8 mouse cellular contexts compared by ENCODE assay signal in genomic region chr1:193382841-193383462, GRCm38 (mm10). TPM values are rescaled to one million over a fixed set of nuclear protein-coding genes. Genes with fewer than 3 reads are reported as not detected.
A peak's percentile ranks its signal among the peaks of the same experiment; 100 is the strongest.
DNase-seq lines count a peak whose midpoint lies in the region; ATAC-seq and TF ChIP-seq lines count a peak whose summit lies in the region.

No protein-coding gene starts in this region.

- 4% methylated on average over 8 of the region's 8 CpGs for WGBS in embryonic facial prominence, embryonic 11.5 days
- WGBS in limb, embryonic 10.5 days = 8% methylated on average over 8 of the region's 8 CpGs
- WGBS in midbrain, embryonic 11.5 days = 8% methylated on average over 8 of the region's 8 CpGs

- peak overlapping the region; percentile 53 for H3K4me2 ChIP-seq in embryonic facial prominence, embryonic 11.5 days (ENCODE audit: low read depth, low read length)
- peak overlapping the region; percentile 53 for H3K4me2 ChIP-seq in midbrain, embryonic 11.5 days

- H3K27me3 ChIP-seq in embryonic facial prominence, embryonic 11.5 days (ENCODE audit: control insufficient read depth, insufficient read depth, low read length) = no peaks in the 10 kb centered on the region
- H3K27me3 ChIP-seq in limb, embryonic 10.5 days (ENCODE audit: low read depth, poor library complexity, severe bottlenecking) = no peaks in the 10 kb centered on the region
- no peaks in the 10 kb centered on the region for H3K27me3 ChIP-seq in midbrain, embryonic 11.5 days (ENCODE audit: control insufficient read depth, insufficient read depth, low read length)
- H3K27me3 ChIP-seq in testis, adult 2 months (ENCODE audit: control insufficient read depth, insufficient read depth, low read length) = no peaks in the 10 kb centered on the region

- TF ChIP-seq POLR2A in testis, adult 2 months (IDR thresholded peaks at IDR 0.05; ENCODE audit: control insufficient read depth, low read depth, low read length) = no peak

- ATAC-seq in embryonic facial prominence, embryonic 11.5 days (replicated peaks; ENCODE audit: insufficient number of reproducible peaks, low FRiP score, low TSS enrichment, low read depth) = 0 out of 2 replicates have a peak, but pooled peaks have one; percentile 23
- peak; percentile 76 to 85 for ATAC-seq in hematopoietic stem cell, adult 5-6 weeks (replicated peaks in 1 of 2; ENCODE audit: insufficient read depth in 1 of 2, low FRiP score in 2 of 2, low TSS enrichment in 1 of 2, low read depth in 1 of 2, poor library complexity in 2 of 2, severe bottlenecking in 2 of 2)
- ATAC-seq in midbrain, embryonic 11.5 days (ENCODE audit: low FRiP score) = peak; percentile 72

- TF ChIP-seq CTCF in gastrocnemius, adult 2 months (IDR thresholded peaks at IDR 0.05) = peak; percentile 75
- TF ChIP-seq CTCF in testis, adult 2 months (IDR thresholded peaks at IDR 0.05; ENCODE audit: control insufficient read depth, insufficient read depth, insufficient replicate concordance, low read depth, low read length) = peak; percentile 48; the same call in 1 of the 2 replicates

- intact Hi-C loops in gastrocnemius, adult 2 months (cut with DNase I) = loop anchor here (10.0 kb wide), 1 partner anchor 202 kb away; no protein-coding TSS in a partner anchor
- intact Hi-C loops in gastrocnemius, postnatal 36 days (cut with DNase I) = loop anchor here (10.0 kb wide), 1 partner anchor 322 kb away; no protein-coding TSS in a partner anchor

- H3K9ac ChIP-seq in embryonic facial prominence, embryonic 11.5 days (replicated peaks; ENCODE audit: low read length) = peak overlapping the region; percentile 39
- peak overlapping the region; percentile 51 for H3K9ac ChIP-seq in midbrain, embryonic 11.5 days (ENCODE audit: low read length)

- H3K4me1 ChIP-seq in embryonic facial prominence, embryonic 11.5 days (ENCODE audit: control insufficient read depth, insufficient read depth, low read length) = peaks cover 2% of the 10 kb centered on the region
- H3K4me1 ChIP-seq in limb, embryonic 10.5 days = peaks cover 43% of the 10 kb centered on the region
- peaks cover 6% of the 10 kb centered on the region for H3K4me1 ChIP-seq in midbrain, embryonic 11.5 days (ENCODE audit: control insufficient read depth, insufficient read depth, low read length)
- peaks cover 2% of the 10 kb centered on the region; the same call in 1 of the 2 replicates for H3K4me1 ChIP-seq in testis, adult 2 months (ENCODE audit: control insufficient read depth, insufficient read depth, low read length)

- H3K27ac ChIP-seq in gastrocnemius, adult 2 months = no peak overlapping the region
- no peak overlapping the region for H3K27ac ChIP-seq in embryonic facial prominence, embryonic 11.5 days (replicated peaks; ENCODE audit: low read depth, low read length)
- peak overlapping the region; percentile 83 for H3K27ac ChIP-seq in limb, embryonic 10.5 days
- no peak overlapping the region for H3K27ac ChIP-seq in midbrain, embryonic 11.5 days (ENCODE audit: low read depth, low read length)
- H3K27ac ChIP-seq in testis, adult 2 months (ENCODE audit: control insufficient read depth, insufficient read depth, low read depth, low read length) = no peak overlapping the region

- H3K36me3 ChIP-seq in embryonic facial prominence, embryonic 11.5 days (replicated peaks; ENCODE audit: control insufficient read depth, insufficient read depth, low read depth, low read length) = no peaks in the 10 kb centered on the region
- H3K36me3 ChIP-seq in limb, embryonic 10.5 days = no peaks in the 10 kb centered on the region
- H3K36me3 ChIP-seq in midbrain, embryonic 11.5 days (ENCODE audit: control insufficient read depth, insufficient read depth, low read length) = no peaks in the 10 kb centered on the region
- H3K36me3 ChIP-seq in testis, adult 2 months (ENCODE audit: control insufficient read depth, insufficient read depth, low read length) = no peaks in the 10 kb centered on the region

- H3K4me3 ChIP-seq in gastrocnemius, adult 2 months = peak overlapping the region; percentile 43
- H3K4me3 ChIP-seq in embryonic facial prominence, embryonic 11.5 days (ENCODE audit: low read depth, low read length) = peak overlapping the region; percentile 36
- H3K4me3 ChIP-seq in limb, embryonic 10.5 days = peak overlapping the region; percentile 53
- H3K4me3 ChIP-seq in midbrain, embryonic 11.5 days (ENCODE audit: low read depth, low read length) = peak overlapping the region; percentile 28
- H3K4me3 ChIP-seq in testis, adult 2 months (ENCODE audit: control insufficient read depth, low read depth, low read length) = peak overlapping the region; percentile 43

- DNase-seq in gastrocnemius, adult 2 months = peak; percentile 44
- DNase-seq in gastrocnemius, postnatal 36 days = no peak
- peak; percentile 67 for DNase-seq in ZHBTc4 (ENCODE audit: low read depth, low spot score)
- DNase-seq in embryonic facial prominence, embryonic 11.5 days (ENCODE audit: low spot score) = peak; percentile 82
- DNase-seq in limb, embryonic 10.5 days (ENCODE audit: low spot score) = peak; percentile 80
- DNase-seq in midbrain, embryonic 11.5 days (ENCODE audit: low spot score, missing footprints) = peak; percentile 93

- H3K9me3 ChIP-seq in embryonic facial prominence, embryonic 11.5 days (replicated peaks; ENCODE audit: control insufficient read depth, low read length) = no peaks in the 10 kb centered on the region
- H3K9me3 ChIP-seq in limb, embryonic 10.5 days (replicated peaks) = no peaks in the 10 kb centered on the region
- H3K9me3 ChIP-seq in midbrain, embryonic 11.5 days (ENCODE audit: control insufficient read depth, low read length) = no peaks in the 10 kb centered on the region

RNA-seq across cellular contexts. Expression of gene Camk1g, which starts 12.9 kb away (rescaled TPM):
- under 1 TPM in 1 of 2 experiments, not detected in 1; 0.22 TPM for total RNA-seq in gastrocnemius, adult 2 months (2021)
- total RNA-seq in gastrocnemius, postnatal 36 days (2021) = under 1 TPM in 1 of 2 experiments, not detected in 1; 0.13 TPM
- polyA plus RNA-seq in embryonic facial prominence, embryonic 11.5 days (2014; fragmentation: Nextera tagmentation; extraction: Ambion mirVana) = 21.6 and 21.9 TPM in 2 replicates
- total RNA-seq in hematopoietic stem cell, adult 5-6 weeks (2017) = not detected in 2 replicates
- polyA plus RNA-seq in limb, embryonic 10.5 days (2016; fragmentation: Nextera tagmentation; extraction: Ambion mirVana) = 8.2 and 13.2 TPM in 2 replicates
- 17.1 and 20.1 TPM in 2 replicates for polyA plus RNA-seq in midbrain, embryonic 11.5 days (2014; fragmentation: Nextera tagmentation; extraction: Ambion mirVana)
- polyA plus RNA-seq in testis, adult 2 months (2012; rRNA removed) = 5.4 and 6.5 TPM in 2 replicates

Comparison
In these comparisons a context has a peak if more than half of its experiments do, and no peak if none do; other contexts are left out.
1. DNase-seq: peak in gastrocnemius, adult 2 months (single experiment), ZHBTc4 (single experiment), embryonic facial prominence, embryonic 11.5 days (single experiment), limb, embryonic 10.5 days (single experiment) and midbrain, embryonic 11.5 days (single experiment); none in gastrocnemius, postnatal 36 days (0 of 2).
2. ATAC-seq: peak in every context shown above with its lines; median percentile 80 in hematopoietic stem cell, adult 5-6 weeks; 72 in midbrain, embryonic 11.5 days; 23 in embryonic facial prominence, embryonic 11.5 days.
3. Peak in every context shown above with its lines, with median percentiles within 50 percentile points of each other: H3K4me3 ChIP-seq.